Mouse (Mus musculus) hindbrain, embryonic 14.5 days (tissue): Measurements from ENCODE around the gene Abhd14b. TPM values are rescaled to one million over a fixed set of nuclear protein-coding genes. Genes with fewer than 3 reads are reported as not detected.
A peak's percentile ranks its signal among the peaks of the same experiment; 100 is the strongest.

ENCODE experiments used
- ATAC-seq: fragments of 200-750 bp; cut with Nextera tagmentation; 2 replicates; pipeline ENCODE4 v1.8.0; 2017; ENCODE audit warnings: moderate number of reproducible peaks, mild to moderate bottlenecking, moderate TSS enrichment, moderate library complexity; ENCODE audit not compliant: low FRiP score
- DNase-seq: peaks from one replicate; pipeline ENCODE4 v3.0.0-alpha.2; 2015; ENCODE audit warnings: low spot score
- H3K27ac ChIP-seq: fragments of 300-500 bp; sonication (generic); 2 replicates; pipeline ENCODE4 v1.5.1; 2014; ENCODE audit warnings: mild to moderate bottlenecking, moderate library complexity
- H3K27me3 ChIP-seq: fragments of 300-500 bp; sonication (generic); 2 replicates; pipeline ENCODE4 v1.6.1; 2014; ENCODE audit warnings: mild to moderate bottlenecking, low read length, mixed read lengths; ENCODE audit not compliant: control insufficient read depth, insufficient read depth
- H3K36me3 ChIP-seq: fragments of 300-500 bp; sonication (generic); replicated peaks from 2 replicates; pipeline ENCODE4 v1.6.1; 2014; ENCODE audit not compliant: control insufficient read depth, insufficient read depth
- H3K4me1 ChIP-seq: fragments of 300-500 bp; sonication (generic); replicated peaks from 2 replicates; pipeline ENCODE4 v1.6.1; 2014; ENCODE audit warnings: antibody characterized with exemption, low read length, mixed read lengths; ENCODE audit not compliant: control insufficient read depth, insufficient read depth
- H3K4me2 ChIP-seq: fragments of 300-500 bp; sonication (generic); replicated peaks from 2 replicates; pipeline ENCODE4 v1.6.1; 2014; ENCODE audit warnings: mild to moderate bottlenecking, moderate library complexity
- H3K4me3 ChIP-seq: fragments of 300-500 bp; sonication (generic); replicated peaks from 2 replicates; pipeline ENCODE4 v1.5.1; 2014; ENCODE audit warnings: mild to moderate bottlenecking, low read length
- H3K9ac ChIP-seq: fragments of 300-500 bp; sonication (generic); 2 replicates; pipeline ENCODE4 v1.6.1; 2014
- H3K9me3 ChIP-seq: fragments of 300-500 bp; sonication (generic); 2 replicates; pipeline ENCODE4 v1.6.1; 2016; ENCODE audit warnings: low read length; ENCODE audit not compliant: control insufficient read depth
- WGBS: fragments of 180-500 bp; shearing (Covaris S2); extraction: QIAGEN DNeasy Blood & Tissue Kit; methylation state at CpG from one replicate; pipeline ENCODE4 v1.1.7; 2014; 5-methylcytosine and 5-hydroxymethylcytosine counted together
- polyA plus RNA-seq: library from polyadenylated mRNA; unstranded; fragments of >200 nt; fragmentation: Nextera tagmentation; extraction: Ambion mirVana; gene quantifications from 2 replicates; pipeline ENCODE4 v1.2.1, GENCODE M21; 2014

Abhd14b gene
- 7.9 and 8.2 TPM in 2 replicates for polyA plus RNA-seq

DNA sequence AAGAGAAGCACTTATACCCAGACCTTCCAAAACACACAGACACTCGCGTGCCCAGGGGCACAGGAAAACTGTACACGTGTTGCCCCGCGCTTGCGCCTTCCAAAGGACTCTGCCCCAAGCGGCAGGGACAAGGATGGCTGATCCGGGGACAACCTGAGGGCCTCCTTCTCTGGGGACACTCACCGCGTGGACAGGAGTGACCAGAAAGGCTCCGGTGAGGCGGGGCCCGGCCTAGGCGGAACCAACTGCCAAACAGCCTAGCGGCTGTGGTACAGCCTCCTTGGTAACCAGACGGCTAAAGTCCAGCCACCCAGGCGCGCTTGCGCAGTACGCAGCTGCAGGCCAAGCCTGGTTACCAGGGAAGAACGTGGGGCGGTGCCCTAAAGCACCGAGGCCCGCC, at the start of gene Abhd14b, which contains the start of gene Abhd14a:
Abhd14b (plus strand) TSS at position 112 of the 400 bp plus-strand sequence.
Abhd14a (minus strand) TSS at position 331 of the 400 bp plus-strand sequence.
- peak within 1 kb of the TSS; percentile 67 for H3K9ac ChIP-seq
- peak within 1 kb of the TSS; percentile 44 for H3K4me3 ChIP-seq
- peak within 1 kb of the TSS; percentile 62; the same call in 1 of the 2 replicates for H3K27ac ChIP-seq
- DNase-seq: peak; percentile 89
- H3K27me3 ChIP-seq: no peaks in the 10 kb centered on the region
- ATAC-seq: peak; percentile 79
- H3K4me2 ChIP-seq: peak within 1 kb of the TSS; percentile 66
- H3K4me1 ChIP-seq: peaks cover 21% of the 10 kb centered on the region
- under 1% methylated on average over 24 of the region's 24 CpGs for WGBS
- H3K36me3 ChIP-seq: no peaks in the 10 kb centered on the region
- no peaks in the 10 kb centered on the region for H3K9me3 ChIP-seq

DNA sequence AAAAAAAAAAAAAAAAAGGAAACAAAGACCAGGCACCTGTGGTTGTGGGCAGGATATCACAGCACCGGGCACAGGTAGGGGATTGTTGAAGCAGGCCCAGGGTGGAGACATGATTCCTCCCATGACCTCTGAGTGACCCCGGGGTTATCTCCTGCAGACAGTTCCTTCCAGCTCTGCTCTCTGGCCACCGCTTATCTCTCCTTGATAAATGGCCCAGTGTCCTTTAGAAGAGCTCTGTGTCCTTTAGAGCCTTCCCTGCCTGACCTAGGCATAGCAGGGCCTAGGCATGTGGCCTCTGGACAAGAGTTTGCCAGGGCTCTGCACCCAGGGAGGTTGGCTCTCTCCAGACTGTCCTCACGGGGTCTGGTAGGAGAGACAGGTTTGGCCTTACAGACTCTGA, 49.5 kb upstream of the Abhd14b start:
- Histone ChIP-seq H3K27ac (no peak overlapping the region), H3K4me2 (no peak overlapping the region), H3K36me3 (no peaks in the 10 kb centered on the region), H3K27me3 (no peaks in the 10 kb centered on the region), H3K4me1 (peaks cover 13% of the 10 kb centered on the region; the same call in 1 of the 2 replicates), H3K9me3 (no peaks in the 10 kb centered on the region), H3K9ac (no peak overlapping the region), H3K4me3 (no peak overlapping the region)
- ATAC-seq: no peak
- 80% methylated on average over 4 of the region's 4 CpGs for WGBS
- no peak for DNase-seq

- Histone ChIP-seq H3K27me3 (no peaks in the 10 kb centered on the region), H3K4me3 (no peak overlapping the region), H3K27ac (no peak overlapping the region), H3K9me3 (no peaks in the 10 kb centered on the region), H3K9ac (no peak overlapping the region), H3K4me2 (no peak overlapping the region), H3K36me3 (no peaks in the 10 kb centered on the region), H3K4me1 (peaks cover 13% of the 10 kb centered on the region; the same call in 1 of the 2 replicates)
- DNase-seq: no peak
- no peak for ATAC-seq
- WGBS: 82% methylated on average over 9 of the region's 9 CpGs
Measured at GRCm38 (mm10) chr9:106398667-106399311, 48.5 kb upstream of the Abhd14b start.

DNA sequence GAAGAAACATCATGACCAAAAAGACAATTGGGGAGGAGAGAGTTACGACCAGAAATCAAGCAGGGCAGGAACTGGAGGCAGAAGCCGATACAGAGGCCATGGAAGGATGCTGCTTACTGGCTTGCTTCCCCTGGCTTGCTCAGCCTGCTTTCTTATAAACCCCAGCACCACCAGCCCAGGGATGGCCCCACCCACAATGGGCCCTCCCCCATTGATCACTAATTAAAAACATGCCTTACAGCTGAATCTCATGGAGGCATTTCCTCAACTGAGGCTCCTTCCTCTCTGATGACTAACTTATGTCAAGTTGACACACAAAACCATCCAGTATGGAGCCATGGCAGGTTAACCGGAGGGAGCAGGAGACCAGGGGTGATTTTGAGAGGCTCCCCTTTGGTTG, 47.5 kb upstream of the Abhd14b start:
- H3K9me3 ChIP-seq: no peaks in the 10 kb centered on the region
- 78% methylated on average over 3 of the region's 3 CpGs for WGBS
- ATAC-seq (no peak), DNase-seq (no peak)
- no peaks in the 10 kb centered on the region for H3K36me3 ChIP-seq
- H3K27ac ChIP-seq: no peak overlapping the region
- H3K4me3 ChIP-seq: no peak overlapping the region
- no peak overlapping the region for H3K4me2 ChIP-seq
- H3K27me3 ChIP-seq: no peaks in the 10 kb centered on the region
- peaks cover 8% of the 10 kb centered on the region; the same call in 1 of the 2 replicates for H3K4me1 ChIP-seq
- no peak overlapping the region for H3K9ac ChIP-seq

DNA sequence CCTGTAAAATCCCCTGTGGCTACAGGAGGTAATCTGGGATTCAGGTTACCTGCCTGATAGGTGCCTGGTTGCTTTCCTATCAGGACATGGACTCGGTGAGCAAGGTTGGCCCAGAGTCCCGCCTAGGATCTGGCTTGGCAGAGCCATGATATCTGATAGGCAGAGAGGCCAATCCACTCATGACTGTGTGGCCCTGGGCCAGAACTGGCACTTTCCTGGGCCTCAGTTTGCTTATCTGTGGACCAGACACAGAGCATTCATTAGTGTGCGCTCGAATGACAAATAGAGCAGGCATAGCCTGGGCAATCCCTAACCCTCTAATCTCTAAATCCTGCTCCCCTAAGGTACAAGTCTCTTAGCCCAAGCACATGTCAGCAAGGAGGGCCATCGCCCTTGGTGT, 45.1 kb upstream of the Abhd14b start:
- Histone ChIP-seq H3K4me3 (no peak overlapping the region), H3K4me2 (no peak overlapping the region), H3K4me1 (0 out of 2 replicates have a peak, but pooled peaks cover 2% of the 10 kb centered on the region), H3K9ac (no peak overlapping the region), H3K9me3 (no peaks in the 10 kb centered on the region), H3K36me3 (no peaks in the 10 kb centered on the region), H3K27ac (no peak overlapping the region), H3K27me3 (no peaks in the 10 kb centered on the region)
- WGBS: 79% methylated on average over 5 of the region's 5 CpGs
- DNase-seq (no peak), ATAC-seq (no peak)

- 0 out of 2 replicates have a peak, but pooled peaks cover 2% of the 10 kb centered on the region for H3K4me1 ChIP-seq
- no peaks in the 10 kb centered on the region for H3K36me3 ChIP-seq
- no peak overlapping the region for H3K4me2 ChIP-seq
- H3K9me3 ChIP-seq: no peaks in the 10 kb centered on the region
- no peak overlapping the region for H3K9ac ChIP-seq
- H3K4me3 ChIP-seq: no peak overlapping the region
- DNase-seq: no peak
- no peaks in the 10 kb centered on the region for H3K27me3 ChIP-seq
- WGBS: 83% methylated on average over 16 of the region's 16 CpGs
- no peak for ATAC-seq
- H3K27ac ChIP-seq: no peak overlapping the region
Measured at GRCm38 (mm10) chr9:106402607-106403375, 44.5 kb upstream of the Abhd14b start.

GRCm38 (mm10) chr9:106405275-106405674, 42.0 kb upstream of the Abhd14b start:
- H3K9ac ChIP-seq: no peak overlapping the region
- H3K9me3 ChIP-seq: no peaks in the 10 kb centered on the region
- no peak overlapping the region for H3K27ac ChIP-seq
- no peaks in the 10 kb centered on the region for H3K27me3 ChIP-seq
- no peak overlapping the region for H3K4me3 ChIP-seq
- ATAC-seq: no peak
- WGBS: 33% methylated on average over 6 of the region's 6 CpGs
- no peak overlapping the region for H3K4me2 ChIP-seq
- no peak for DNase-seq
- 0 out of 2 replicates have a peak, but pooled peaks cover 2% of the 10 kb centered on the region for H3K4me1 ChIP-seq
- no peaks in the 10 kb centered on the region for H3K36me3 ChIP-seq

DNA sequence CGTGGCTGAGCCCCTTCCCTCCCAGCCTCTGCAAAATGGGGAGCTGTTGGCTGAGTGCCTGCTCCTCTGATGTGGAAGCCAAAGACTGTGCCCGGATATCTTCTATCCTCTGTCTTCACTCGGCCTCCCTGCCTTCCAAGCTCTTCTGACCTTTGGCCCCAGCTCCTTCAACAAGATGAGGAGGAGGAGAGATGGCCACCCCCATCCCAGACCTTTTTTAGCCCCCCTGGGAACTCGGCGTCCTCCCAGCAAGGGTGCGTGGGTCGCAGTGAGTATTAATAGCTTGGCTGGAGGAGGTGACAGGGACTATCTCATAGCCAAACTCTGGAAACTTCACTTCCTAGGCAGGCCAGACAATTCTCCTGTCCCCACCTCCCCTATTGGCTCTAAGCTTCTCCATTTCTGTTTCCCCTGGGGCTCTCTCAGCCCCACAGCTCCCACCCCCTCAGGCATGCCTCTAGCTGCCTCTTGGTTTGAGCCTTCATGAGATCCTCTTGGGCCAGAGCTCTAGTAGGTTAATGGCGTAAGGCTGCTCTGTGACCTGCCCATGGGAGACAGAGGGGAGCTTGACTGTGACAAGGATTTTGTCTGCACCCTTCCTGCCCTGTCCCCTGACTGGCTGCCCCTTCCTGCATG, 40.7 kb upstream of the Abhd14b start:
- Histone ChIP-seq H3K4me2 (no peak overlapping the region), H3K36me3 (no peaks in the 10 kb centered on the region), H3K27me3 (no peaks in the 10 kb centered on the region), H3K9ac (no peak overlapping the region), H3K27ac (no peak overlapping the region), H3K4me1 (0 out of 2 replicates have a peak, but pooled peaks cover 2% of the 10 kb centered on the region), H3K9me3 (no peaks in the 10 kb centered on the region), H3K4me3 (no peak overlapping the region)
- ATAC-seq (no peak), DNase-seq (no peak)
- 52% methylated on average over 8 of the region's 8 CpGs for WGBS

GRCm38 (mm10) chr9:106409096-106409495, 38.2 kb upstream of the Abhd14b start:
- Histone ChIP-seq H3K9me3 (no peaks in the 10 kb centered on the region), H3K27me3 (no peaks in the 10 kb centered on the region), H3K27ac (no peak overlapping the region), H3K4me3 (no peak overlapping the region), H3K36me3 (no peaks in the 10 kb centered on the region), H3K4me1 (0 out of 2 replicates have a peak, but pooled peaks cover 2% of the 10 kb centered on the region), H3K4me2 (no peak overlapping the region), H3K9ac (no peak overlapping the region)
- ATAC-seq (no peak), DNase-seq (no peak)
- WGBS: 97% methylated on average over 4 of the region's 4 CpGs
